Mouse (Mus musculus): ENCODE data around the gene Nabp2. TPM values are rescaled to one million over a fixed set of nuclear protein-coding genes. Genes with fewer than 3 reads are reported as not detected.

The Nabp2 gene
- total RNA-seq, 1 experiment, result 25.3 TPM

DNA sequence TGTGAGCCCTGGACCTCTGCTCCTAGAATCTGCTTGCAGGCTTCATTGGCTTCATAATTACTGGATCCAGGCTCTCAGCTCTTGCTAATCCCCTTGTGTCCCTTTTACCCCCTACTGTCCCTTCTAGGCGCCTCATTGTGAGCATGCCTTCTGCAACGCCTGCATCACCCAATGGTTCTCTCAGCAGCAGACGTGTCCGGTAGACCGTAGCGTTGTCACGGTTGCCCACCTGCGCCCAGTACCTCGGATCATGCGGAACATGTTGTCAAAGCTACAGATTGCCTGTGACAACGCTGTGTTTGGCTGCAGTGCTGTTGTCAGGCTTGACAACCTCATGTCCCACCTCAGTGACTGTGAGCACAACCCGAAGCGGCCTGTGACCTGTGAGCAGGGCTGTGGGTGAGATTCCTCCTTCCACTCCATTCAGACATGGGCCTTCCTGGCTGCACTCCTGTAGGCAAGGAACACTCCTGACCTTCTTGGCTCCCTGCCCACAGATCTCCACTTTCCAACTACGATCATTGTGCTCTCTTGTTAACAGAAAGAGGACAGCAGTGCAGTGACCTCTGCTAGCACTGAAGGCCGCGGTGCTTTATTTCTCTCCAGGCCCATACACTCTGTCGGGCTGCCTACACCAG is 24.0 kb upstream of the Nabp2 start:
- in situ Hi-C loops (cut with MboI; ENCODE audit: low sequenced_read_pairs in 2 of 2, unreplicated experiment in 2 of 2), result no loop called here
- H3K4me3 ChIP-seq (ENCODE audit: insufficient read depth in 1 of 2, low read depth in 1 of 2, low read length in 2 of 2, poor library complexity in 1 of 2, severe bottlenecking in 1 of 2), result no peak overlapping the region
- no peaks in the 10 kb centered on the region for H3K4me1 ChIP-seq (ENCODE audit: control insufficient read depth in 2 of 2, insufficient read depth in 2 of 2, low read length in 2 of 2, poor library complexity in 1 of 2)
- DNase-seq (ENCODE audit: low read depth, low spot score), result no peak
- H3K27ac ChIP-seq (ENCODE audit: insufficient read depth, low read depth, low read length, poor library complexity, severe bottlenecking), result no peak overlapping the region
- H3K36me3 ChIP-seq (ENCODE audit: control insufficient read depth, insufficient read depth, low read length, poor library complexity, severe bottlenecking), result peaks cover 40% of the 10 kb centered on the region
- no peak overlapping the region for H3K9ac ChIP-seq (ENCODE audit: insufficient read depth, low read depth, low read length, poor library complexity, severe bottlenecking)
- no peaks in the 10 kb centered on the region for H3K9me3 ChIP-seq (ENCODE audit: control insufficient read depth, insufficient read depth, low read depth, low read length)
- TF ChIP-seq ZNF384 (IDR thresholded peaks at IDR 0.05; ENCODE audit: low read depth, low read length) (no peak), CHD2 (IDR thresholded peaks at IDR 0.05; ENCODE audit: low read depth, low read length) (no peak), MAFK (IDR thresholded peaks at IDR 0.05; ENCODE audit: insufficient read depth, low read depth, low read length) (no peak), HCFC1 (IDR thresholded peaks at IDR 0.05; ENCODE audit: borderline replicate concordance, insufficient read depth, low read length) (no peak), ZC3H11A (IDR thresholded peaks at IDR 0.05; ENCODE audit: borderline replicate concordance, low read depth, low read length) (no peak)

DNA sequence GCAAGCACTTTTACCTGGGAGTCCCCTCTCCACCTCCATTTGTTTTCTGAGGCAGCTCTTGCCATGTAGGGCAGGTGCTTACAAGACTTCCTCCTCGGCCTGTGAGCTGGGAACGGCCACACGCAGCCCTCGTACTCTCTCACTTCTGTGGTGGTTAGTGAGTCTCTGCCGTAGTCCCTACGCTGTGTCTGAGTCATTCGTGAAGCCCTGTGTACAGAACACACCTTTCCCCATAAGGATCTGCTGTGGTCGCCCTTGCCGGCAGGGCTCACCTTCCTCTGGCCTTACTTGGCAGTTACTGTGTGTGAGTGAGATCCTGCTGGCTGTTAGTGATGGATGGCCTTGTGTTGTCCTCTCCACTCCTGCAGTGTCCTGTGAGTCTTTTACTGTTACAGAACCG is 23.4 kb upstream of the Nabp2 start:
- no peak overlapping the region for H3K9ac ChIP-seq (ENCODE audit: insufficient read depth, low read depth, low read length, poor library complexity, severe bottlenecking)
- peaks cover 36% of the 10 kb centered on the region for H3K36me3 ChIP-seq (ENCODE audit: control insufficient read depth, insufficient read depth, low read length, poor library complexity, severe bottlenecking)
- TF ChIP-seq ZC3H11A (IDR thresholded peaks at IDR 0.05; ENCODE audit: borderline replicate concordance, low read depth, low read length), result no peak
- TF ChIP-seq HCFC1 (IDR thresholded peaks at IDR 0.05; ENCODE audit: borderline replicate concordance, insufficient read depth, low read length), result no peak
- no peak for TF ChIP-seq ZNF384 (IDR thresholded peaks at IDR 0.05; ENCODE audit: low read depth, low read length)
- no peak for TF ChIP-seq CHD2 (IDR thresholded peaks at IDR 0.05; ENCODE audit: low read depth, low read length)
- no peak for TF ChIP-seq MAFK (IDR thresholded peaks at IDR 0.05; ENCODE audit: insufficient read depth, low read depth, low read length)
- no peak for DNase-seq (ENCODE audit: low read depth, low spot score)
- no peaks in the 10 kb centered on the region for H3K4me1 ChIP-seq (ENCODE audit: control insufficient read depth in 2 of 2, insufficient read depth in 2 of 2, low read length in 2 of 2, poor library complexity in 1 of 2)
- no peaks in the 10 kb centered on the region for H3K9me3 ChIP-seq (ENCODE audit: control insufficient read depth, insufficient read depth, low read depth, low read length)
- in situ Hi-C loops (cut with MboI; ENCODE audit: low sequenced_read_pairs in 2 of 2, unreplicated experiment in 2 of 2), result no loop called here
- H3K4me3 ChIP-seq (ENCODE audit: insufficient read depth in 1 of 2, low read depth in 1 of 2, low read length in 2 of 2, poor library complexity in 1 of 2, severe bottlenecking in 1 of 2), result no peak overlapping the region
- H3K27ac ChIP-seq (ENCODE audit: insufficient read depth, low read depth, low read length, poor library complexity, severe bottlenecking), result no peak overlapping the region

DNA sequence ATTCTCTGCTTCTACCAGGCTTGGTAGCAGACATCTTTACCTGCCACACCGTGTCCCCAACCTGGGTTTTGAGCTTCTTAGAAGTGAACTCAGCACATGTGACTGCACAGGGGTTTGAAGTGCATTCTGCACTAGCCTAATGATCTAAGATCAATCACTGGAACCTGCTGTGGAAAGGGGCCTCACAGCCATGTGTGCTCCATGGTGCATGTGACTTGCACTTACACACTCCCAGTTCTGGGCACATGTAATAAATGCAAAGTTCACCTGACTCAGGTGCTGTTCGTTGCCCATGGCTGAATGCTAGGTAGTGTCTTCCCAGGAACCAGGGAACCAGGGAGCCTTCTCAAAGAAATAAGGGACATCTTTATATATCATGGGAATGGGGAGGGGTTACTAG is 22.1 kb upstream of the Nabp2 start:
- Histone ChIP-seq H3K36me3 (ENCODE audit: control insufficient read depth, insufficient read depth, low read length, poor library complexity, severe bottlenecking) (peaks cover 38% of the 10 kb centered on the region), H3K27ac (ENCODE audit: insufficient read depth, low read depth, low read length, poor library complexity, severe bottlenecking) (no peak overlapping the region), H3K9me3 (ENCODE audit: control insufficient read depth, insufficient read depth, low read depth, low read length) (no peaks in the 10 kb centered on the region), H3K4me1 (ENCODE audit: control insufficient read depth in 2 of 2, insufficient read depth in 2 of 2, low read length in 2 of 2, poor library complexity in 1 of 2) (no peaks in the 10 kb centered on the region), H3K4me3 (ENCODE audit: insufficient read depth in 1 of 2, low read depth in 1 of 2, low read length in 2 of 2, poor library complexity in 1 of 2, severe bottlenecking in 1 of 2) (no peak overlapping the region), H3K9ac (ENCODE audit: insufficient read depth, low read depth, low read length, poor library complexity, severe bottlenecking) (no peak overlapping the region)
- TF ChIP-seq CHD2 (IDR thresholded peaks at IDR 0.05; ENCODE audit: low read depth, low read length), result no peak
- TF ChIP-seq MAFK (IDR thresholded peaks at IDR 0.05; ENCODE audit: insufficient read depth, low read depth, low read length), result no peak
- no peak for TF ChIP-seq ZC3H11A (IDR thresholded peaks at IDR 0.05; ENCODE audit: borderline replicate concordance, low read depth, low read length)
- no peak for TF ChIP-seq ZNF384 (IDR thresholded peaks at IDR 0.05; ENCODE audit: low read depth, low read length)
- TF ChIP-seq HCFC1 (IDR thresholded peaks at IDR 0.05; ENCODE audit: borderline replicate concordance, insufficient read depth, low read length), result no peak
- DNase-seq (ENCODE audit: low read depth, low spot score), result no peak
- in situ Hi-C loops (cut with MboI; ENCODE audit: low sequenced_read_pairs in 2 of 2, unreplicated experiment in 2 of 2), result no loop called here

DNA sequence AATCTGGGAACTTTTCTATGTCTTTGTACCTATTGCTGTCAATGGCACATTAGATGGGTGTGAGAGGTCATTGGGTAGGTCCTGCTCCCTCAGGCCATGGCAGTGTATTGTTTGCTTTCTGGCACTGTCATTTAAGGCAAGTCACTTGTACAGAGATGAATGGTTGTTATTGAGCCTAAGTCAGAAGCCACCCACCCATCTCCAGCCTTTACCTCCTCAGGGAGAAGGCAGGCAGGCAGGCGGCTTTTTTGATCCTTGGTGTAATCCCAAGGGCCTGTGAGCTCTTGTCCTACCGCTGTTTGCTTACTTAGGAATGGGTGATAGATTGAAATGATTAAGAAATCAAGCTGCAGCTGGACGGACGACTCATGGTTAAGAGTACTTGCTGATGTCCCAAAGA is 18.2 kb upstream of the Nabp2 start:
- TF ChIP-seq CHD2 (IDR thresholded peaks at IDR 0.05; ENCODE audit: low read depth, low read length) (no peak), MAFK (IDR thresholded peaks at IDR 0.05; ENCODE audit: insufficient read depth, low read depth, low read length) (no peak), HCFC1 (IDR thresholded peaks at IDR 0.05; ENCODE audit: borderline replicate concordance, insufficient read depth, low read length) (no peak), ZC3H11A (IDR thresholded peaks at IDR 0.05; ENCODE audit: borderline replicate concordance, low read depth, low read length) (no peak), ZNF384 (IDR thresholded peaks at IDR 0.05; ENCODE audit: low read depth, low read length) (no peak)
- H3K27ac ChIP-seq (ENCODE audit: insufficient read depth, low read depth, low read length, poor library complexity, severe bottlenecking), result no peak overlapping the region
- DNase-seq (ENCODE audit: low read depth, low spot score), result no peak
- peaks cover 12% of the 10 kb centered on the region for H3K36me3 ChIP-seq (ENCODE audit: control insufficient read depth, insufficient read depth, low read length, poor library complexity, severe bottlenecking)
- no peaks in the 10 kb centered on the region for H3K9me3 ChIP-seq (ENCODE audit: control insufficient read depth, insufficient read depth, low read depth, low read length)
- no peak overlapping the region for H3K9ac ChIP-seq (ENCODE audit: insufficient read depth, low read depth, low read length, poor library complexity, severe bottlenecking)
- H3K4me1 ChIP-seq (ENCODE audit: control insufficient read depth in 2 of 2, insufficient read depth in 2 of 2, low read length in 2 of 2, poor library complexity in 1 of 2), result peaks cover 0 to 4% of the 10 kb centered on the region in 2 experiments; a peak in 1 of 4 replicates
- no peak overlapping the region for H3K4me3 ChIP-seq (ENCODE audit: insufficient read depth in 1 of 2, low read depth in 1 of 2, low read length in 2 of 2, poor library complexity in 1 of 2, severe bottlenecking in 1 of 2)
- in situ Hi-C loops (cut with MboI; ENCODE audit: low sequenced_read_pairs in 2 of 2, unreplicated experiment in 2 of 2), result no loop called here
